Mouse (Mus musculus) spleen, adult 12 weeks (tissue): ENCODE measurements around the gene Zfpl1.
"Not testable (repeated sequence)": the region's sequence is repeated elsewhere in the genome, so short reads cannot be mapped to it uniquely, and the experiment has no call there.

Source experiments
- DNase-seq: peaks from one replicate; pipeline ENCODE4 v3.0.0; 2022; ENCODE audit warnings: low spot score

Zfpl1 gene

GRCm38 (mm10) chr19:6084478-6085248 is at the start of gene Zfpl1, which contains the start of gene Cdca5:
TSS of gene Zfpl1 (minus strand) at chr19:6084956.
TSS of gene Cdca5 (plus strand) at chr19:6084983.
- DNase-seq, result peak; percentile 94

- not testable (repeated sequence) for DNase-seq
Measured at GRCm38 (mm10) chr19:6133197-6133596, 48.4 kb upstream of the Zfpl1 start.

GRCm38 (mm10) chr19:6132171-6132827 is 47.5 kb upstream of the Zfpl1 start:
- peak; percentile 46 for DNase-seq

GRCm38 (mm10) chr19:6130414-6131128 is 45.8 kb upstream of the Zfpl1 start:
- not testable (repeated sequence) for DNase-seq

GRCm38 (mm10) chr19:6127760-6128341 is 43.1 kb upstream of the Zfpl1 start, which contains the start of gene Snx15:
TSS of gene Snx15 (minus strand) at chr19:6128304.
- peak; percentile 93 for DNase-seq

GRCm38 (mm10) chr19:6126789-6127580 is 42.2 kb upstream of the Zfpl1 start:
- DNase-seq, result no peak

GRCm38 (mm10) chr19:6126289-6126688 is 41.5 kb upstream of the Zfpl1 start:
- peak; percentile 72 for DNase-seq

- DNase-seq, result no peak
Measured at GRCm38 (mm10) chr19:6124898-6125297, 40.1 kb upstream of the Zfpl1 start.

GRCm38 (mm10) chr19:6123330-6123729 is 38.6 kb upstream of the Zfpl1 start:
- DNase-seq, result no peak

GRCm38 (mm10) chr19:6121761-6122160 is 37.0 kb upstream of the Zfpl1 start:
- no peak for DNase-seq

GRCm38 (mm10) chr19:6118677-6119185 is 34.0 kb upstream of the Zfpl1 start:
- no peak for DNase-seq

GRCm38 (mm10) chr19:6117986-6118676 is 33.4 kb upstream of the Zfpl1 start, which contains the start of gene Sac3d1:
TSS of gene Sac3d1 (minus strand) at chr19:6118650.
- DNase-seq, result peak; percentile 82

GRCm38 (mm10) chr19:6117346-6117985 is 32.7 kb upstream of the Zfpl1 start:
- no peak for DNase-seq

- DNase-seq, result no peak
Measured at GRCm38 (mm10) chr19:6116113-6116850, 31.5 kb upstream of the Zfpl1 start.

- DNase-seq, result no peak
Measured at GRCm38 (mm10) chr19:6113116-6113515, 28.4 kb upstream of the Zfpl1 start.

- DNase-seq, result no peak
Measured at GRCm38 (mm10) chr19:6105586-6105985, 20.8 kb upstream of the Zfpl1 start, which contains the start of gene Naaladl1. TSS of gene Naaladl1 (plus strand) at chr19:6105782.

GRCm38 (mm10) chr19:6104476-6104875 is 19.7 kb upstream of the Zfpl1 start:
- DNase-seq, result no peak

GRCm38 (mm10) chr19:6102169-6102853 is 17.6 kb upstream of the Zfpl1 start:
- DNase-seq, result peak; percentile 76

- DNase-seq, result no peak
Measured at GRCm38 (mm10) chr19:6101186-6101585, 16.4 kb upstream of the Zfpl1 start.
